Mouse (Mus musculus): ENCODE measurements around the gene Tenm4.

- TF ChIP-seq EP300 (IDR thresholded peaks at IDR 0.05; ENCODE audit: low read depth) (no peak), CTCF (IDR thresholded peaks at IDR 0.05; ENCODE audit: low read depth) (no peak)
Measured at GRCm38 (mm10) chr7:96720465-96720864, 549.4 kb downstream of the Tenm4 start.

Data from liver, postnatal 0 days (tissue).